Mouse (Mus musculus): ENCODE measurements around the gene Ctps2. TPM values are rescaled to one million over a fixed set of nuclear protein-coding genes. Genes with fewer than 3 reads are reported as not detected.

Gene Ctps2
- 19.2 and 26.0 TPM in 2 replicates for polyA plus RNA-seq (2021; fragmentation: Nextera tagmentation)
- long read RNA-seq, experiment 1, transcript Ctps2-204 (19 exons, 3,099 nt) = minor isoform, 47 of 156 reads
- long read RNA-seq, experiment 1, transcript Ctps2-201 (19 exons, 3,353 nt) = major isoform, 53 of 156 reads
- long read RNA-seq, experiment 1, partial matches to known transcripts = 16 of 156 reads
- long read RNA-seq, experiment 1, other reads (novel, unspliced or antisense) = 36 of 156 reads
- long read RNA-seq, experiment 2, transcript Ctps2-201 (19 exons, 3,353 nt) = major isoform, 5 of 17 reads
- long read RNA-seq, experiment 2, transcript Ctps2-204 (19 exons, 3,099 nt) = major isoform, 5 of 17 reads
- long read RNA-seq, experiment 2, partial matches to known transcripts = 4 of 17 reads
- long read RNA-seq, experiment 2, other reads (novel, unspliced or antisense) = 3 of 17 reads

DNA sequence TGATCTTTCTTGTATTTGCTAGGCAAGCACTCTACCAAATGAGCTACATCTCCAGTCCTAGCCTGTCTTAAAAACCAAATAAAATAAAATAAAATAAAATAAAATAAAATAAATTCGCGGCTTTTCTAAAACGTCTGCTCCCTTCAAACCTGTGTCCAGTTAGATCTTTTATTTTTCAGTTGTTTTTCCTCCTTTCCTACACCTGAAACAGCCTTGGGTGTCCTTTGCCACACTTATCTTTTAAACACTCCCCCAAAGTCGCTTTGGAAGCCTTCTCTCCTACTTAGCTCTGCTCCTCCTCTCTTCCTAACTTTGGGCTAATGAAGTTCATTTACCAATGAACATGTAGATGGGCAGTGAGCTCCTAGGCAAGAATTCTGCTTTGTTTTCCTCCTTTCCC is at the start of gene Ctps2:
Gene Ctps2, plus strand, starts transcription at position 301 of the 400 bp plus-strand sequence.

DNA sequence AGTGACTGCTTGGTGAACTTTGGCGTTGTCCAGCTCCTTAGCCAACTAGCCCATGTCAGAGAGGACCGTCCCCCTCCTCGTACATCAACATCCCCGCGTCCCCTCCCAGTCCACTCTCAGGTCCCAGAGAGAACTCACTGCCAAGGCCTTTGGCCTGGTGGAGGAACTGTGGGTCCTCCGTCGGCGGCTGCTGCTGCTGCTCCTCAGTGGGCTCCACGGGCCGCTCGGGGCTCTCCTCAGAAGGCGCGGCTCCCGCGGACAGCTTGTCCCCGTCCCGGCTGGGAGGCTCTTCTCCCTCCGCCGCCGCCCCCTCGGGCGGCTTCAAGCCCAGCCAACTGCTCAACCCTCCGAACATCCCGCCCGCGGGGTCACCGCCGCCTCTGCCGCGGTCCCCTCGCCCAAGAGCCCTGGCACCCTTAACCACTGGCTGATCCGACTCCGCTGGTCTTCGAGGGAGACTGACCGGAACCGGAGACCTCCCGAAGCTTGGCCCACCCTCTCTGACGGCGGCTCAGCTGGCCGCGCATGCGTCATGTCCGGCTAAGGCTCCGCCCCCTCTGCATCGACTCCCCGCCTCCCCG is 13.0 kb upstream of the Ctps2 start, which contains the start of gene Syap1:
Gene Syap1, minus strand, starts transcription at position 517 of the 581 bp plus-strand sequence.

GRCm38 (mm10) chrX:162964383-162964782 is 63.3 kb downstream of the Ctps2 start, which contains the start of gene S100g:
Gene S100g (minus strand): TSS chrX:162964599.

Other genes starting within 250 kb of the Ctps2 start
- 135 and 181 TPM in 2 replicates for gene Rbbp7, start 140.8 kb upstream of the Ctps2 start, polyA plus RNA-seq (2021; fragmentation: Nextera tagmentation)
- gene Txlng, start 71.8 kb upstream of the Ctps2 start, polyA plus RNA-seq (2021; fragmentation: Nextera tagmentation) = 9.9 and 11.7 TPM in 2 replicates
- gene Syap1, start 12.8 kb upstream of the Ctps2 start, polyA plus RNA-seq (2021; fragmentation: Nextera tagmentation) = 12.4 and 13.3 TPM in 2 replicates
- gene S100g, start 63.4 kb downstream of the Ctps2 start, polyA plus RNA-seq (2021; fragmentation: Nextera tagmentation) = not detected in 2 replicates

Measured in left cerebral cortex, adult 6 months (tissue).